Mouse (Mus musculus) adrenal gland, adult 8-10 months (tissue): ENCODE measurements around the gene Zfp423. TPM values are rescaled to one million over a fixed set of nuclear protein-coding genes. Genes with fewer than 3 reads are reported as not detected.
A peak's percentile ranks its signal among the peaks of the same experiment; 100 is the strongest.

Experiments used
- DNase-seq: peaks from one replicate; pipeline ENCODE4 v3.0.0; 2022
- total RNA-seq, 4 experiments: library from RNA; stranded (reverse); gene quantifications; 2 replicates each; pipeline ENCODE4 v1.2.4; 2022

Gene Zfp423
- total RNA-seq, 4 experiments from 2014 or later, result 18.3 to 47.9 (median 33.8) TPM

GRCm38 (mm10) chr8:87690100-87691095 lies 269.0 kb downstream of the Zfp423 start:
- DNase-seq, result peak; percentile 26

DNA sequence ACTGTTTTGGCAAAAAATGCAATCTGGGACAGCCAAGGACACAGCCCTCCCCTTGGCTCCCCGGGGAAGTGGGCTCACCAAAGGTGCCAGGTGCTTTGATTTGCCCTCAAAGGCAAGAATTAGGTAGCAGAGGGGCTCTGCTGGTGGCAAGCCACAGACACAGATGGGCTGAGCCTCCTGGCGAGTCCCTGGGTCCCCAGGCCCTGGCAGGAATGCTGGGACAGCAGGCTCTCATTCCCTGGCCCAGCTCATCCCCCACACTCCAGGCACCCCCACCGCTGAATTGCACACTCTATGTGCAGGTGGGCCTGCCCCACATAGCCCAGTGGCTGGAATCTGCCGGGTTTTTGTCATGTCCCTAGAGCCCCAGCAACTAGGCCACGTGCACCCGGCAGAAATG lies 270.2 kb downstream of the Zfp423 start:
- no peak for DNase-seq

GRCm38 (mm10) chr8:87688348-87688747 lies 271.0 kb downstream of the Zfp423 start:
- no peak for DNase-seq

GRCm38 (mm10) chr8:87686986-87687698 lies 272.3 kb downstream of the Zfp423 start:
- no peak for DNase-seq

GRCm38 (mm10) chr8:87686026-87686425 lies 273.4 kb downstream of the Zfp423 start:
- DNase-seq, result no peak

- DNase-seq, result no peak
Observed at GRCm38 (mm10) chr8:87685392-87685791, 274.0 kb downstream of the Zfp423 start.

DNA sequence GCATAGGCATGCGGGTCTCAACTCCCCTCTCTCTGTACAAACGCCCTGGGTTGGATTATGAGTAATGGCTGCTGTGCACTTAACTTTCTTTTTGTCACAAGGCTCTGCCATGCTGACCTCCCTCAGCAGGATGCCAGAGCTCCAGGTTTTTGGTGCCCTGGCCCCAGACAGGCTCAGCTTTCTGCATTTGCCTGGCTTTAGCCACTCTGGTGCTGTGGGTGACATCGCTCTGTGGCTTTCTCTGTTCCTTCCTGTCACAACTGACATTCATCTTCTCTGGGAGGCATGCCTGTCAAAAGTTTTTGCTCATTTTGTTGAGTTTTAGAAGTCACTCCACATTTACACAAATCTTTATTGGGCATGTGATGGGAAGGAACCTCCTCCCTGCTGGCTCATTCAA lies 277.3 kb downstream of the Zfp423 start:
- DNase-seq, result no peak

GRCm38 (mm10) chr8:87680034-87680433 lies 279.4 kb downstream of the Zfp423 start:
- no peak for DNase-seq

- DNase-seq, result no peak
Observed at GRCm38 (mm10) chr8:87679431-87680003, 279.9 kb downstream of the Zfp423 start.

DNA sequence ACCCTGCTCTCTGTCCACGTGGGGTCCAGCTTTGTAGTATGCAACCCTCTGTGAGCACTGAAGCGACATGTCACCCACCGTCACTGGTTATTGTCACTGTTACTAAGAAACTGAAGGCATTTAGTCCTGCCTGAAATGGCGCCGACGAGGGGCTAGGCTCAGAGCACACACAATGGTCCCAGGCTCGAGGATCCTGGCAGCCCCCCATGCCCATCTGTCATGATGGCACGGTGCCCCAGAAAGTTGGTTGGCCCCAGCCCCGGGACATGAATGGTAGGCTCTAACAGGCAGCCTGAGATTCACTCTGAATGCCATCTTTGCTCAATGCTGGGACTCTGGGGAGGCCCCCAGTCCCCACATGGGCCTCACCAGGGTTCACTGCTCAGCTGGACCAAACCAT lies 284.0 kb downstream of the Zfp423 start:
- no peak for DNase-seq

- DNase-seq, result no peak
Observed at GRCm38 (mm10) chr8:87674157-87674556, 285.2 kb downstream of the Zfp423 start.

GRCm38 (mm10) chr8:87672214-87672613 lies 287.2 kb downstream of the Zfp423 start:
- no peak for DNase-seq

- DNase-seq, result no peak
Observed at GRCm38 (mm10) chr8:87671209-87671970, 288.0 kb downstream of the Zfp423 start.

GRCm38 (mm10) chr8:87670232-87670631 lies 289.2 kb downstream of the Zfp423 start:
- DNase-seq, result no peak

DNA sequence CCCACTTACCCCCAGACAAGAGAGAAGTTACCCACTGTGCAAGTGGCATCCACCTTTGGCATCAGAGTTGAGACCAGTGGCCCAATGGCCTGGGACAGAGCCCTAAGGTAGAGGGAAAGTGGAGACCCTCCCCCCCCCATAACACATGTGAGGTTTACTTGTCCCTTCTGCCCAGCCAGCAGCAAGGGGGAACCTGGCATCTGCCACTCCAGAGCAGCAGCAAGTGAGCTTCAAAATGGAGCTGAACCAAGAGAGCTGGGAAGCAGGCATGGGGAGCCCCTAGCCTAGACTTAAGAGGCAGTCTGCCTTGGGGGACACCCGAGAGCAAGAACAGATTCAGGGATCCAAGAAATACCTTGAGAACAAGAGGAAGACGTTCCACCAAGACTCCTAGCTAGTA lies 290.7 kb downstream of the Zfp423 start:
- no peak for DNase-seq

DNA sequence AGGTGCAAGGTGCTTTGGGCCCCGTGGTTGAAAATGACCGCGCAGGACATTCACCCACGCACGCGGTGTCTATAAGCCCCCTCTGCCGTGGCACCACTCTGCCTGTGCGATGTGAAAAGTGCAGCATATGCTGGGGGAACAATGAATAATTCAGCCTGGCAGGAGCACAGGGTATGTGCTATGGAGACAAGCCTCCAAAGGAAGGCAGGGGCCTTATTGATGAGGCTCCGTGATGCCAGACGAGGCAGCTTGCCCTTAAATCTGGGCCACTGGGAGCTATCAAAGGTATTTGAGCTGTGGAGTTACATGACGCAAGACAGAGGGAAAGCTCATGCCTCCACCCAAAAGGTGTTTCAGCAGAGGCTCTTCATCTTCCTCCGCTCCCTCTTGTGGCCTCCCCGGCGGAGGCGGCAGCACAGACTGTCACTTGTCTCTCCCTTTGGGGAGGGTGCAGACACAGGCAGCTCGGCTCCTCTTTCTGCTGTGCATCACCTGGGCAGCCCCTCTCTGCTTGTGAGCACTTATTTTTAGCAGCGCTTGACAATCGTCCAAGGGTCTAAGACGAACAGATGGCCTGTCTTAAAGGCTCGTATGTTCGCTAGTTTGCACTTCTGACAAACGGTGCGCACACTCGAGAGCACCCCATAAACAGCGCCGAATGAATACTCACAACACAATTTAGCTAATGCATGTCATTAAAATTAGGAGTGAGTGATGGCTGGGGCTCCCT lies 291.3 kb downstream of the Zfp423 start:
- no peak for DNase-seq

DNA sequence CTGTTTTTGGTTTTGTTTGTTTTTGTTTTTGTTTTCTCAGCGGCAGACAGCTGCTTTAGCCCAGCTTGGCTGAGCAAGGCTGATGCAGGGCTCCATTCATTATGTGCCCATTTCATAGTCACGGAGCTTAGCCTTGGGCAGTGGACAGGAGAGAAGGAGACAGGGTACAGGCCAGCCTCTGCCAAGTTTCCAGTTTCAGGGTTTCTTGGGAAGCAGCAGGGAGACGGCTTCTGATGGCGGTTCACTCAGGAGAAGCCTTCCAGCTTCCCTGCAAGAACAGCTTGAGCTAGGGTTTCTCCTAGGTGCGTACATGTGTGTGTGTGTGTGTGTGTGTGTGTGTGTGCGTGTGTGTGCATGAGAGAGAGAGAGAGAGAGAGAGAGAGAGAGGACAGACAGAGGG lies 292.1 kb downstream of the Zfp423 start:
- no peak for DNase-seq

DNA sequence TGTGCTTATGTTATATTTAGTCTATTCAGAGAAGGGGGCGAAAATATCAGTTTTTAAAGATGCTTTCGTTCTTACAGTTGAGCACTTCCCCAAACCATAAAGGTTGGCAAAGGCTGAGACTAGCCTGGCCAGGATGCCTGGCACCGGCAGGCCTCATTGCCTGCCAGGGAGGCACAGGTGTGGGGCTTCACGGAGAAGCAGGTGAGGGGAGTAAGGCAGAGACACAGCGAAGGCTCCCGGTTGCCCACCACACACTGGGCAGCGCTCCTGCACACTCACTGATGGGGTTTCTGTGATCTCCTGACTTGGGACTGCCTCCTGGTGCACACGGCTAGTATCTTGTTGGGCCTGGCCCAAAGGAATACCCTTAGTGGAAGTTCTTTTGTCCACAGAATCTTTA lies 294.1 kb downstream of the Zfp423 start:
- DNase-seq, result no peak

GRCm38 (mm10) chr8:87664217-87664509 lies 295.2 kb downstream of the Zfp423 start:
- DNase-seq, result no peak

- DNase-seq, result peak; percentile 43
Observed at GRCm38 (mm10) chr8:87663349-87664216, 295.8 kb downstream of the Zfp423 start.

- DNase-seq, result no peak
Observed at GRCm38 (mm10) chr8:87662811-87663341, 296.5 kb downstream of the Zfp423 start.
